Mouse (Mus musculus) intestine, postnatal 0 days (tissue): ENCODE data around the gene Olfr792. TPM values are rescaled to one million over a fixed set of nuclear protein-coding genes. Genes with fewer than 3 reads are reported as not detected.

ENCODE experiments used
- ATAC-seq: fragments of 200-750 bp; cut with Nextera tagmentation; 2 replicates; pipeline ENCODE4 v1.8.0; 2017; ENCODE audit warnings: mild to moderate bottlenecking, moderate TSS enrichment, moderate library complexity
- H3K27ac ChIP-seq: fragments of 300-500 bp; sonication (generic); 2 replicates; pipeline ENCODE4 v1.5.1; 2014; ENCODE audit warnings: mild to moderate bottlenecking, low read depth, low read length, moderate library complexity
- H3K27me3 ChIP-seq: fragments of 300-500 bp; sonication (generic); replicated peaks from 2 replicates; pipeline ENCODE4 v1.6.1; 2014; ENCODE audit warnings: low read length, mixed read lengths; ENCODE audit not compliant: control insufficient read depth, insufficient read depth
- H3K36me3 ChIP-seq: fragments of 300-500 bp; sonication (generic); 2 replicates; pipeline ENCODE4 v1.6.1; 2014; ENCODE audit warnings: mild to moderate bottlenecking, moderate library complexity; ENCODE audit not compliant: control insufficient read depth, insufficient read depth
- H3K4me1 ChIP-seq: fragments of 300-500 bp; sonication (generic); replicated peaks from 2 replicates; pipeline ENCODE4 v1.6.1; 2014; ENCODE audit warnings: antibody characterized with exemption, low read length, mixed read lengths; ENCODE audit not compliant: control insufficient read depth, insufficient read depth
- H3K4me2 ChIP-seq: fragments of 300-500 bp; sonication (generic); replicated peaks from 2 replicates; pipeline ENCODE4 v1.6.1; 2014; ENCODE audit warnings: low read depth, mild to moderate bottlenecking, moderate library complexity
- H3K4me3 ChIP-seq: fragments of 300-500 bp; sonication (generic); 2 replicates; pipeline ENCODE4 v1.5.1; 2014; ENCODE audit warnings: low read depth, low read length
- H3K9ac ChIP-seq: fragments of 300-500 bp; sonication (generic); 2 replicates; pipeline ENCODE4 v1.6.1; 2014; ENCODE audit warnings: mild to moderate bottlenecking, low read depth, low read length
- H3K9me3 ChIP-seq: fragments of 300-500 bp; sonication (generic); 2 replicates; pipeline ENCODE4 v1.6.1; 2016; ENCODE audit warnings: mixed run types; ENCODE audit not compliant: control insufficient read depth
- CTCF ChIP-seq: sonication (generic); IDR thresholded peaks from 2 replicates; pipeline ENCODE4 v1.5.1; 2016; ENCODE audit warnings: low read depth, mild to moderate bottlenecking, control low read depth, antibody characterized with exemption, moderate library complexity
- WGBS: fragments of 180-500 bp; shearing (Covaris S2); extraction: QIAGEN DNeasy Blood & Tissue Kit; methylation state at CpG from one replicate; pipeline ENCODE4 v1.1.7; 2014; 5-methylcytosine and 5-hydroxymethylcytosine counted together
- microRNA-seq: library from miRNA; unstranded; fragments of <30 nt; microRNA quantifications from one replicate; pipeline ENCODE4, GENCODE M21; 2016
- polyA plus RNA-seq: library from polyadenylated mRNA; unstranded; fragments of >200 nt; fragmentation: Nextera tagmentation; extraction: Ambion mirVana; gene quantifications from 2 replicates; pipeline ENCODE4 v1.2.1, GENCODE M21; 2015

Olfr792 gene
- polyA plus RNA-seq, result not detected in 2 replicates

- Histone ChIP-seq H3K27me3 (no peaks in the 10 kb centered on the region), H3K4me3 (no peak within 1 kb of the TSS)
- TF ChIP-seq CTCF, result no peak
These were observed at the start of gene Olfr792 for GRCm38 (mm10) chr10:129538862-129539261. Gene Olfr792, plus strand, starts transcription at chr10:129539162.

GRCm38 (mm10) chr10:129490101-129490500, 48.9 kb upstream of the Olfr792 start:
- ATAC-seq, result no peak
- Histone ChIP-seq H3K27ac (no peak overlapping the region), H3K4me2 (no peak overlapping the region), H3K9me3 (no peaks in the 10 kb centered on the region), H3K27me3 (no peaks in the 10 kb centered on the region), H3K4me1 (no peaks in the 10 kb centered on the region), H3K4me3 (no peak overlapping the region), H3K9ac (no peak overlapping the region), H3K36me3 (no peaks in the 10 kb centered on the region)
- TF ChIP-seq CTCF, result no peak
- 78% methylated on average over 2 of the region's 2 CpGs for whole genome bisulfite sequencing

More at GRCm38 (mm10) chr10:129538862-129539261, at the start of gene Olfr792:
- Histone ChIP-seq H3K4me2 (no peak within 1 kb of the TSS), H3K27ac (no peak within 1 kb of the TSS), H3K9me3 (no peaks in the 10 kb centered on the region), H3K4me1 (no peaks in the 10 kb centered on the region), H3K36me3 (no peaks in the 10 kb centered on the region), H3K9ac (no peak within 1 kb of the TSS)
- 82% methylated on average over 1 of the region's 1 CpGs for WGBS
- ATAC-seq, result no peak

- Histone ChIP-seq H3K4me1 (no peaks in the 10 kb centered on the region), H3K9ac (no peak within 1 kb of the TSS), H3K4me3 (no peak within 1 kb of the TSS), H3K27me3 (no peaks in the 10 kb centered on the region), H3K27ac (no peak within 1 kb of the TSS), H3K36me3 (no peaks in the 10 kb centered on the region), H3K4me2 (no peak within 1 kb of the TSS), H3K9me3 (no peaks in the 10 kb centered on the region)
- no peak for ATAC-seq
- no peak for TF ChIP-seq CTCF
These were observed 40.8 kb upstream of the Olfr792 start, which contains the start of gene Olfr790 for GRCm38 (mm10) chr10:129498192-129498591. Gene Olfr790, plus strand, starts transcription at chr10:129498492.

- Histone ChIP-seq H3K36me3 (no peaks in the 10 kb centered on the region), H3K9ac (no peak within 1 kb of the TSS), H3K27me3 (no peaks in the 10 kb centered on the region), H3K4me2 (no peak within 1 kb of the TSS), H3K9me3 (no peaks in the 10 kb centered on the region), H3K4me3 (no peak within 1 kb of the TSS), H3K27ac (no peak within 1 kb of the TSS), H3K4me1 (no peaks in the 10 kb centered on the region)
- ATAC-seq, result no peak
- TF ChIP-seq CTCF, result no peak
- WGBS, result 67% methylated on average over 3 of the region's 3 CpGs
These were observed 17.5 kb upstream of the Olfr792 start, which contains the start of gene Olfr791 for GRCm38 (mm10) chr10:129521492-129521891. Gene Olfr791, plus strand, starts transcription at chr10:129521792.

- no peaks in the 10 kb centered on the region for H3K9me3 ChIP-seq
- TF ChIP-seq CTCF, result no peak
- no peaks in the 10 kb centered on the region for H3K27me3 ChIP-seq
- no peaks in the 10 kb centered on the region for H3K36me3 ChIP-seq
- no peak overlapping the region for H3K4me3 ChIP-seq
- ATAC-seq, result no peak
- no peak overlapping the region for H3K9ac ChIP-seq
- no peak overlapping the region for H3K4me2 ChIP-seq
- no peak overlapping the region for H3K27ac ChIP-seq
- H3K4me1 ChIP-seq, result no peaks in the 10 kb centered on the region
- WGBS, result 61% methylated on average over 1 of the region's 1 CpGs
These were observed 10.4 kb downstream of the Olfr792 start for GRCm38 (mm10) chr10:129549354-129549753.

GRCm38 (mm10) chr10:129567355-129567754, 28.4 kb downstream of the Olfr792 start, which contains the start of gene Olfr794:
Gene Olfr794, plus strand, starts transcription at chr10:129567655.
- no peak for TF ChIP-seq CTCF
- ATAC-seq, result no peak
- H3K9ac ChIP-seq, result no peak within 1 kb of the TSS
- no peaks in the 10 kb centered on the region for H3K9me3 ChIP-seq
- no peak within 1 kb of the TSS for H3K4me2 ChIP-seq
- no peak within 1 kb of the TSS for H3K27ac ChIP-seq
- WGBS, result 72% methylated on average over 2 of the region's 2 CpGs
- H3K4me1 ChIP-seq, result no peaks in the 10 kb centered on the region
- no peaks in the 10 kb centered on the region for H3K27me3 ChIP-seq
- H3K4me3 ChIP-seq, result no peak within 1 kb of the TSS
- H3K36me3 ChIP-seq, result no peaks in the 10 kb centered on the region

GRCm38 (mm10) chr10:129577066-129577465, 38.1 kb downstream of the Olfr792 start:
- 64% methylated on average over 1 of the region's 1 CpGs for WGBS
- H3K27me3 ChIP-seq, result no peaks in the 10 kb centered on the region
- H3K36me3 ChIP-seq, result no peaks in the 10 kb centered on the region
- TF ChIP-seq CTCF, result no peak
- no peak overlapping the region for H3K4me3 ChIP-seq
- no peak overlapping the region for H3K4me2 ChIP-seq
- no peak overlapping the region for H3K27ac ChIP-seq
- H3K4me1 ChIP-seq, result no peaks in the 10 kb centered on the region
- ATAC-seq, result no peak
- no peak overlapping the region for H3K9ac ChIP-seq
- no peaks in the 10 kb centered on the region for H3K9me3 ChIP-seq

Small RNAs within 50 kb of the gene (microRNA-seq; reads per million reads assigned to microRNA genes)
- not detected for gene Gm23252

Other genes starting within 250 kb of the Olfr792 start
- gene Olfr780, start 221.0 kb upstream of the Olfr792 start, polyA plus RNA-seq, result not detected in 2 replicates
- gene Olfr781, start 210.3 kb upstream of the Olfr792 start, polyA plus RNA-seq, result not detected in 2 replicates
- not detected in 2 replicates for gene Olfr782, start 190.3 kb upstream of the Olfr792 start, polyA plus RNA-seq
- gene Olfr784, start 155.1 kb upstream of the Olfr792 start, polyA plus RNA-seq, result 0.04 TPM in 1 of 2 replicates, not detected in the other
- gene Olfr785, start 133.7 kb upstream of the Olfr792 start, polyA plus RNA-seq, result not detected in 2 replicates
- gene Olfr786, start 111.9 kb upstream of the Olfr792 start, polyA plus RNA-seq, result not detected in 2 replicates
- not detected in 2 replicates for gene Olfr787, start 77.3 kb upstream of the Olfr792 start, polyA plus RNA-seq
- gene Olfr788, start 68.2 kb upstream of the Olfr792 start, polyA plus RNA-seq, result not detected in 2 replicates
- gene Olfr789, start 54.4 kb upstream of the Olfr792 start, polyA plus RNA-seq, result not detected in 2 replicates
- not detected in 2 replicates for gene Olfr790, start 40.7 kb upstream of the Olfr792 start, polyA plus RNA-seq
- not detected in 2 replicates for gene Olfr791, start 17.4 kb upstream of the Olfr792 start, polyA plus RNA-seq
- not detected in 2 replicates for gene Olfr794, start 28.5 kb downstream of the Olfr792 start, polyA plus RNA-seq
- not detected in 2 replicates for gene Olfr796, start 73.4 kb downstream of the Olfr792 start, polyA plus RNA-seq
- gene Olfr798, start 88.8 kb downstream of the Olfr792 start, polyA plus RNA-seq, result not detected in 2 replicates
- not detected in 2 replicates for gene Olfr799, start 98.3 kb downstream of the Olfr792 start, polyA plus RNA-seq
- not detected in 2 replicates for gene Olfr800, start 118.5 kb downstream of the Olfr792 start, polyA plus RNA-seq
- not detected in 2 replicates for gene Olfr801, start 134.7 kb downstream of the Olfr792 start, polyA plus RNA-seq
- not detected in 2 replicates for gene Olfr802, start 149.0 kb downstream of the Olfr792 start, polyA plus RNA-seq
- not detected in 2 replicates for gene Olfr803, start 155.1 kb downstream of the Olfr792 start, polyA plus RNA-seq
- gene Olfr804, start 164.0 kb downstream of the Olfr792 start, polyA plus RNA-seq, result not detected in 2 replicates
- not detected in 2 replicates for gene Olfr805, start 190.2 kb downstream of the Olfr792 start, polyA plus RNA-seq
- not detected in 2 replicates for gene Olfr806, start 202.8 kb downstream of the Olfr792 start, polyA plus RNA-seq
- not detected in 2 replicates for gene Olfr807, start 218.6 kb downstream of the Olfr792 start, polyA plus RNA-seq
- not detected in 2 replicates for gene Olfr808, start 226.3 kb downstream of the Olfr792 start, polyA plus RNA-seq
- not detected in 2 replicates for gene Olfr809, start 235.5 kb downstream of the Olfr792 start, polyA plus RNA-seq